Mouse (Mus musculus): ENCODE measurements around the gene Prol1. TPM values are rescaled to one million over a fixed set of nuclear protein-coding genes. Genes with fewer than 3 reads are reported as not detected.

Gene Prol1
- polyA plus RNA-seq (2015; fragmentation: Nextera tagmentation; extraction: Ambion mirVana): not detected in 2 replicates

GRCm38 (mm10) chr5:88317012-88317411 lies at the start of gene Prol1:
TSS of gene Prol1 (plus strand) at chr5:88317312.

GRCm38 (mm10) chr5:88268619-88269018 lies 48.5 kb upstream of the Prol1 start, which contains the start of gene Gm7714:
TSS of gene Gm7714 (plus strand) at chr5:88268919.

GRCm38 (mm10) chr5:88375808-88376207 lies 58.7 kb downstream of the Prol1 start, which contains the start of gene Amtn:
TSS of gene Amtn (plus strand) at chr5:88376108.

Other genes with a start within 250 kb of the Prol1 start
- not detected in 2 replicates for gene Smr2, start 230.8 kb upstream of the Prol1 start, polyA plus RNA-seq (2015; fragmentation: Nextera tagmentation; extraction: Ambion mirVana)
- gene Gm11116, start 205.8 kb upstream of the Prol1 start, polyA plus RNA-seq (2015; fragmentation: Nextera tagmentation; extraction: Ambion mirVana): not detected in 2 replicates
- not detected in 2 replicates for gene Gm11115, start 163.2 kb upstream of the Prol1 start, polyA plus RNA-seq (2015; fragmentation: Nextera tagmentation; extraction: Ambion mirVana)
- not detected in 2 replicates for gene Gm7714, start 48.4 kb upstream of the Prol1 start, polyA plus RNA-seq (2015; fragmentation: Nextera tagmentation; extraction: Ambion mirVana)
- not detected in 2 replicates for gene Amtn, start 58.8 kb downstream of the Prol1 start, polyA plus RNA-seq (2015; fragmentation: Nextera tagmentation; extraction: Ambion mirVana)
- gene Ambn, start 138.7 kb downstream of the Prol1 start, polyA plus RNA-seq (2015; fragmentation: Nextera tagmentation; extraction: Ambion mirVana): not detected in 2 replicates
- not detected in 2 replicates for gene Enam, start 170.7 kb downstream of the Prol1 start, polyA plus RNA-seq (2015; fragmentation: Nextera tagmentation; extraction: Ambion mirVana)
- 0.24 TPM in 1 of 2 replicates, not detected in the other for gene Jchain, start 210.6 kb downstream of the Prol1 start, polyA plus RNA-seq (2015; fragmentation: Nextera tagmentation; extraction: Ambion mirVana)
- gene Utp3, start 237.2 kb downstream of the Prol1 start, polyA plus RNA-seq (2015; fragmentation: Nextera tagmentation; extraction: Ambion mirVana): 43.5 and 45.1 TPM in 2 replicates
- gene Rufy3, start 247.7 kb downstream of the Prol1 start, polyA plus RNA-seq (2015; fragmentation: Nextera tagmentation; extraction: Ambion mirVana): 4.5 and 5.1 TPM in 2 replicates

Measured in spleen, postnatal 0 days (tissue).